Mouse (Mus musculus) layer of hippocampus, adult 8-10 months (tissue): ENCODE measurements around the gene Myo1f. TPM values are rescaled to one million over a fixed set of nuclear protein-coding genes. Genes with fewer than 3 reads are reported as not detected.
A peak's percentile ranks its signal among the peaks of the same experiment; 100 is the strongest.

Experiments
- DNase-seq, 2 experiments: peaks; one replicate each; pipeline ENCODE4 v3.0.0; 2022; ENCODE audit warnings: low spot score in 2 of 2
- total RNA-seq, 4 experiments: library from RNA; stranded (reverse); gene quantifications; 2 replicates each; pipeline ENCODE4 v1.2.4; 2022

Gene Myo1f
- 10 to 100 TPM in 2 of 4 experiments, 1 to 10 TPM in 2; 1.3 to 11.8 (median 6.8) TPM for total RNA-seq

DNA sequence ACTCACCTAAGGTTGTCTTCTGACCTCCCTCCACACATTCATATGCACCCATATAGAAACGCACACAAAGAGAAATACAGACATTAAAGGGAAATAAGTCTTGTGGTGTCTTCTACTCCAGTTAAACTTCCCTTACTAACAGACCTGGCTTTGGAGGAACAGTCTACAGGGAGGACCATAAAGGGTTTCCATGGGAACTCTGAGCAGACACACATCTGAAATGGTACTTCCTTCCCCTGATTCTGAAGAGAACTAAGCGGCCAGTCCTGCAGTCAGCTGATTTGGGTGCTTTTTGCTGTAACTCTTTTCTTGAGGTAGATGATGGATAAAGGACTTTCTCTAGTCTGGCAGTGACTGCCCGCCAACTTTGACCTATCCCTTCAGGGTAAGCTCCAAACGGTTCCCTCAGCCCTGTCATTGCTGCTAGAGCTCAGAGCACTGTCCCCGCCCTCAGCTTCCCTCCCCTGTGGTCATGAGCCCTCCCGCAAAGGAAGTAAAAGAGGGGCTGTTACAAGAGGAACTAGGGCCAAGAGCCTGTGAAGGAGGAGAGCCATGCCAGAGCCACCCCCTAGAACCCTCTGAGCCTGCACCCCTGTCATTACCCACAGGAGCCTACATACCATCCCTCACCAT is at the start of gene Myo1f:
Gene Myo1f, plus strand, starts transcription at position 485 of the 633 bp plus-strand sequence.
- no peak for DNase-seq

DNA sequence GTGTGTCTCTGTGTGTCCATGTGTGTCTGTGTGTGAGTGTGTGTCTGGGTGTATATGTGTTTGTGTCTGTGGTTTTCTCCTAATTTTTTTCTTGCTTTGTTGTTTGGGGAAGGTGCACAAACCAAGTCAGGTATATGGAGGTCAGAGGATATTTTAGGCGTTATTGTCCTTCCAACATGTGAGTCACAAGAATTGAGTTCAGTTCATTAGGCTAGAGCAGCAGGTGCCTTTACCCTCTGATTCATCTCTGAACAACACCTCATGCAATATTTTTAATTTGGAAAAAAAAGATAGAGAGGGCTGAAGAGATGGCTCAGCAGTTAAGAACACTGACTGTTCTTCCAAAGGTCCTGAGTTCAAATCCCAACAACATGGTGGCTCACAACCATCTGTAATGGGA is 47.1 kb upstream of the Myo1f start:
- DNase-seq: no peak

- DNase-seq: no peak
Observed at GRCm38 (mm10) chr17:33510172-33510571, 45.3 kb upstream of the Myo1f start.

GRCm38 (mm10) chr17:33512441-33513415 is 42.8 kb upstream of the Myo1f start:
- no peak for DNase-seq

GRCm38 (mm10) chr17:33513874-33514273 is 41.6 kb upstream of the Myo1f start:
- DNase-seq: no peak

GRCm38 (mm10) chr17:33520366-33520765 is 35.1 kb upstream of the Myo1f start:
- no peak for DNase-seq

GRCm38 (mm10) chr17:33523431-33523917 is 32.0 kb upstream of the Myo1f start:
- DNase-seq: peak in 1 of 2 experiments; percentile 5

GRCm38 (mm10) chr17:33523918-33524755 is 31.4 kb upstream of the Myo1f start, which contains the start of gene Adamts10:
TSS of gene Adamts10 (plus strand) at chr17:33524204.
- peak in 1 of 2 experiments; percentile 15 for DNase-seq

DNA sequence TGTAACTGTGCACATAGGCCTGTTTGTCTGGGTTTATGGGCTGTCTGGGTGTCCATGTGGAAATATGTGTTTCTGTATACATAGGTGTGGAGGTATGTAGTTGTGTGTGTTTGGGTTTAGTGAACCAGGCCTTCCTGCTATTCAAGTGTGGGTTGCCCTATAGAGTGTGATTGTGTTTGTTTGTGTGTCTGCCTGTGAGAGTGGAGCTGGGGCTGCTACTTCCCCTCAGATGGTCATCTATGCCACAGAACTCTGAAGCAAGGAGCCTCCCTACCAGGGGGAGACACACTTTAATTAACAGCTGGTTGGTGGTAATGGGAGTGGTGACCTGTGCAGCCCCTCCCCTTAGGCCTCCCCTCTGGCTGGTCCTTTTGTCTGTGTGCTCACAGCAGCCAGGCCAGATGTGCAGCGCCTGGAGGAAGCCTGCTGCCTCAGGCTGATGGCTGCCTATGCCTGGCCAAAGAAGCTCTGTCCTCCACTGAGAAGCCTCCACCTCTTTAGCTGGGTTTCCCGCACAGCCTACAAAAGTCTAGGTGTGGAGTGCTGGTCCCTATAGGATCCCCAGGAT is 30.6 kb upstream of the Myo1f start:
- DNase-seq: no peak

DNA sequence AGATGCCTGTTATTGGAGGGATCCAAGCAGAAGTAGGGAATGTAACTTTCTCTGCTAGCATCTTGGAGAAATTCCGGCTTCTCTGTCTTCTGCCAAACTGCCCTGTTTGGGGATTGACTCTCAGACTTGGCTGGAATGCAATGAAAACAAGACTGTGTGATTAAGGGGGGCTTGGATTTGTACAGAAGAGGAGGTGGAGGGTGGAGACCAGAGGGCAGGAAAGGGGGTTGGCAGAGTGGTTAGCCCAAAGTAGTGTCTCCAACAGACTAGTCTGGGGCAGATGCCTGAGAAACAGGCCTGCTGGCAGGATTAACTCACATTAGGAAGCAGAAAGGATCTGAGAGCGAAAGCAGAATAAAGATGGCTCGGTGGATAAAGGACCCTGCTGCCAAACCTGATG is 29.0 kb upstream of the Myo1f start:
- DNase-seq: no peak

DNA sequence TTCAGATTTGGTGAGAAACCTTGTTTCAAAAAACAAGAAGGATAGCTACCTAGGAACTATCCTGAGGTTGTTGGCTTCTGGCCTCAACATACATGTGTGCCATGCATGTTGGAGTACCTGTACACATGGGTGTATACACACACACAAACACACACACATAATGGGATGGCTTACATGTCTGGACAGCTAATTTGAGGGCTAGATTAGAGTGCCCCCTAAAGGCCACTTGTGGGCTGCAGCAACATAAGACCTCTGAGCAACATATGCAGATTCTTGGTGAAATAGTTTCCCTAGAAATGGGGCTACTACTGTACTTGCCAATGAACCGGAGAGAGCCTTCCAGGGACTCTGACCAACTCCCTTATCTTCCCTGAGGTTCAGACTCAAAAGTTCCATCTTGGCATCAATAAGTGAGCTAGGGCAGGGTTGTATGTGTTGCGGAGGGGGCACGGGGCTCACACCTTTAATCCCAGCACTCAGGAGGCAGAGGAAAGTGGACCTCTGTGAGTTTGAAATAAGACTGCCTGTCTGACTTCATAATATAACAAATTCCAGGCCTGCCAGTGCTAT is 16.3 kb upstream of the Myo1f start:
- peak in 1 of 2 experiments; percentile 47 for DNase-seq

- DNase-seq: no peak
Observed at GRCm38 (mm10) chr17:33539878-33540277, 15.6 kb upstream of the Myo1f start.

DNA sequence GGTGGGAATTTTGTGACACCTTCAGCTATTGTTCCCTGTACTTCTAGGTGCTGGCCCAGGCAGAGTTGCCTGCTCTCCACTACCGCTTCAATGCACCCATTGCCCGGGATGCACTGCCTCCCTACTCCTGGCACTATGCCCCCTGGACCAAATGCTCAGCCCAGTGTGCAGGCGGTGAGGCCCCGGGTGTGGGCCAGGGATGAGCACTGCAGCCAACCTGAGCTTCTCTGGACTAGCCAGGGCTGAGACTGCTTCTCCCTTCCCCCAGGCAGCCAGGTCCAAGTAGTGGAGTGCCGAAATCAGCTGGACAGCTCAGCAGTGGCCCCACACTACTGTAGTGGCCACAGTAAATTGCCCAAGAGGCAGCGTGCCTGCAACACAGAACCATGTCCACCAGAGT is 6.3 kb upstream of the Myo1f start:
- no peak for DNase-seq

- no peak for DNase-seq
Observed at GRCm38 (mm10) chr17:33550388-33550787, 5.1 kb upstream of the Myo1f start.

- no peak for DNase-seq
Observed at GRCm38 (mm10) chr17:33552113-33552512, 3.4 kb upstream of the Myo1f start.

DNA sequence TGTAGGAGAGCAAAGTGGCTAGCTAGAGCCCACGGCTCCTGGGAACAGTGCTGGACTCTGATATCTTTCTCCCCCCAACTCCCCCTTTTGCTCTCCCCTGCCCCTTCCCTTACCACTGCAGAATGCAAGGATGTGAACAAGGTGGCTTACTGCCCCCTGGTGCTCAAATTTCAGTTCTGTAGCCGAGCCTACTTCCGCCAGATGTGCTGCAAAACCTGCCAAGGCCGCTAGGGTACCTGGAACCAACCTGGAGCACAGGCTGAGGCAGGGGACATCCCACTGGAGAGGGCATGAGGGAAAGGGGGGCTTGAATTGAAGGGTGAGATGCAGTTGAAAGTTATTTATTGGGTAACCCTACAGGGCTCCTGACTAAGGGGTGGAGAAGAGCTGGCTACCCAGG is 2.5 kb upstream of the Myo1f start:
- no peak for DNase-seq

DNA sequence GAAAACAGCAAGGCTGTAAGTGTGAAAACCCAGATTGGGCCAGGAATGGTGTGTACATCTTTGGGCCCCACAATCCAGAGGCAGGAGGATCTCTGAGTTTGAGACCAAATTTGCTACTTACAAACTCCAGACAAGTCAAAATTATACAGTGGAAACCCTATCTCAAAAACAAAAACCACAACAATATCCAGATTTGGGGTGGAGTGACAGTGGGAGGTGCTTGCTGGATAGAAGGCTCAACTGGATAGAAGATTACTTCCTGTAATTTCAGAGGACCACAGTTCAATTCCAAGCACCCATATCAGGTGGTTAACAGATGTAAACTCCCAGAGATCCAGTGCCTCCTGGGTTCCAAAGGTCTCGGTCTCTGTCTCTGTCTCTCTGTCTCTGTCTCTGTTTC is 971 bp upstream of the Myo1f start:
- no peak for DNase-seq

DNA sequence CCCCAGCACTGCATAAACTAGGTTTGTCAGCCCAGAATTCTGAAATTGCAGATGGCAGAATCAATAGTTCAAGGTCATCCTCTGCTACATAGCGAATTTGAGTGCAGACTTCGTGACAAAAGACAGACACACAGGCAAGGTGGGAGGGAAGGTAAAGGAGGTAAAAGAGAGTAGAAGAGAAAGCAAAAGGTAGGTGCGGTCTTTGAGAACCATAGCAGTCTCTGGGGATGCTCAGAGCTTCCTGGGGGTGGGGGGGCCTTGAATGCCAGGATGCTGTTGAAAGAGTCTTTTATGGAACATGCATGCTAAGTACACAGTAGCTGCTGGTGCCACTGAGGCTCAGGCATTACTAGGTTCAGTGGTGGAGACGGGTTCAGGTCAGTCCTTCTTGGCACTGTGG is 2.4 kb downstream of the Myo1f start:
- DNase-seq: no peak

- no peak for DNase-seq
Observed at GRCm38 (mm10) chr17:33563527-33564076, 8.1 kb downstream of the Myo1f start.

DNA sequence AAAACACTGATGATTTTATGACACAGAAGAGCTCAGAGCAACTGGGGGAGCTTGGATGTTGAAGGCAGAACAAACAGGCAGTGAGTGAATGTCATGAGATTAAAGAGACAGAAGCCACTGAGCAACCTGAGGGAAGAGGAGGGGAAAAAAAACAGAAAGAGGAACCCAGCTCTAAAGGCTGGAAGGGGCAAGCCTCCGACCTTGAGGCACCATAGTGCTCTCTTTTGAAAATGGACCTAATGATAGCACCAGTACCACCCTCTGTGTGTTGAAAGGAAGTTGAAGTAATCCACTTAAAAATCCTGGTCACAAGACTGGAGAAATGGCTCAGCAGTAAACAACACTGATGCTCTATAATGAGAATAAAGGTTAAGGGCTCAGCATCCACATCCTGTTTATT is 9.1 kb downstream of the Myo1f start:
- no peak for DNase-seq
